Mouse (Mus musculus) midbrain, embryonic 16.5 days (tissue): ENCODE measurements at regions not wholly inside any gene's neighbourhood (a gene's known extent, or its start where the extent isn't known, plus 50 kb on each side); places are given as distances from the start of the nearest gene placed in this dataset.

Source experiments
- ATAC-seq: fragments of 200-750 bp; cut with Nextera tagmentation; 2 replicates; pipeline ENCODE4 v1.8.0; 2017; ENCODE audit warnings: moderate TSS enrichment
- H3K27ac ChIP-seq: fragments of 300-500 bp; sonication (generic); 2 replicates; pipeline ENCODE4 v1.5.1; 2014; ENCODE audit warnings: mild to moderate bottlenecking, low read length, mixed read lengths
- H3K27me3 ChIP-seq: fragments of 300-500 bp; sonication (generic); 2 replicates; pipeline ENCODE4 v1.6.1; 2014; ENCODE audit warnings: low read depth, low read length, mixed read lengths; ENCODE audit not compliant: control insufficient read depth, insufficient read depth
- H3K36me3 ChIP-seq: fragments of 300-500 bp; sonication (generic); 2 replicates; pipeline ENCODE4 v1.6.1; 2014; ENCODE audit warnings: mild to moderate bottlenecking, low read length, moderate library complexity, mixed read lengths; ENCODE audit not compliant: control insufficient read depth, insufficient read depth
- H3K4me1 ChIP-seq: fragments of 300-500 bp; sonication (generic); 2 replicates; pipeline ENCODE4 v1.6.1; 2014; ENCODE audit warnings: mild to moderate bottlenecking, low read length, mixed read lengths; ENCODE audit not compliant: control insufficient read depth, insufficient read depth
- H3K4me2 ChIP-seq: fragments of 300-500 bp; sonication (generic); 2 replicates; pipeline ENCODE4 v1.6.1; 2014; ENCODE audit warnings: mild to moderate bottlenecking, low read length, mixed read lengths
- H3K4me3 ChIP-seq: fragments of 300-500 bp; sonication (generic); 2 replicates; pipeline ENCODE4 v1.5.1; 2014; ENCODE audit warnings: low read depth, mild to moderate bottlenecking, low read length, moderate library complexity, mixed read lengths
- H3K9ac ChIP-seq: fragments of 300-500 bp; sonication (generic); 2 replicates; pipeline ENCODE4 v1.6.1; 2014; ENCODE audit warnings: low read depth, low read length, mixed read lengths
- H3K9me3 ChIP-seq: fragments of 300-500 bp; sonication (generic); replicated peaks from 2 replicates; pipeline ENCODE4 v1.6.1; 2014; ENCODE audit warnings: mild to moderate bottlenecking, low read length, mixed read lengths; ENCODE audit not compliant: control insufficient read depth, poor library complexity, severe bottlenecking
- WGBS: fragments of 180-500 bp; shearing (Covaris S2); extraction: QIAGEN DNeasy Blood & Tissue Kit; methylation state at CpG from one replicate; pipeline ENCODE4 v1.1.7; 2014; 5-methylcytosine and 5-hydroxymethylcytosine counted together

DNA sequence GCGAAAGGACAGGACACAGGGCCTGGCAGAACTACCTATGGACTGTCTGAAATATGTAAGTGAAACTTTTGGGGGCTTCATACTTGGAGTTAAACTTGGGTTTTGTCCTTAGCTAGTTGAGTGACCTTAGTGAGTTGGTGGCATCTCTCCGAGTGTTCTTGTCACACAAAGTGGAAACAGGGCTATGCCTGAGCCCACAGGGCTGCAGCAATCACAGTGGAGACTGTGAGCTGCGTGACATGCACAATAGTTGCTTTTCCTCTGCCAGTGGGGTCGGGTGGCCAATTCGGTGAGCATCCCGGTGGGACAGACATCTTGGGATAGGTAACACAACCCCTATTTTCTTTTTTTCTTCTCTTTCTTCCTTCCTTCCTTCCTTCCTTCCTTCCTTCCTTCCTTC lies 61.5 kb upstream of the Prickle1 start:
- WGBS, result 91% methylated on average over 6 of the region's 6 CpGs
- Histone ChIP-seq H3K4me3 (no peak overlapping the region), H3K9me3 (no peaks in the 10 kb centered on the region), H3K36me3 (no peaks in the 10 kb centered on the region), H3K27ac (no peak overlapping the region), H3K27me3 (no peaks in the 10 kb centered on the region), H3K4me2 (no peak overlapping the region), H3K4me1 (no peaks in the 10 kb centered on the region), H3K9ac (no peak overlapping the region)
- ATAC-seq, result no peak

DNA sequence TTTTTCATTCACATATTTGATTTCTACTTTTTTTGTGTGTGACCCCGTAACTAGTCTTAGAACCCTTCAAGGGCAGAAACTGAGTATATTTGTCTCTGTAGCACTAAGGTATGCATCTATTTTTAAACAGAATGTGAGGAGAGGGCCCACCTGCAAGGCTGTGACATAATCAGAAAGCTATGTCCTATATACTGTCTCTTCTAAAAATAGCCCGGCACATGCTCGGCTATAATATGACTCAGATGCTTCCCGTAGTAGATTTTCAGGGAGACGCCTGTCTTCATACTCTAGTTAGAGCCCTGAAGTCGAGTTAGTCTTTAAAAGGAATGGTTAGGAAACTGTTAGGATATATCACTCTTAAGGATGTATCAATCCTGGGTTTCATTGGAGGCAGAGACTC lies 61.0 kb upstream of the Prickle1 start:
- H3K4me2 ChIP-seq, result no peak overlapping the region
- no peaks in the 10 kb centered on the region for H3K36me3 ChIP-seq
- 83% methylated on average over 6 of the region's 6 CpGs for WGBS
- H3K4me1 ChIP-seq, result no peaks in the 10 kb centered on the region
- H3K4me3 ChIP-seq, result no peak overlapping the region
- no peak overlapping the region for H3K27ac ChIP-seq
- no peaks in the 10 kb centered on the region for H3K9me3 ChIP-seq
- no peak for ATAC-seq
- no peaks in the 10 kb centered on the region for H3K27me3 ChIP-seq
- H3K9ac ChIP-seq, result no peak overlapping the region

DNA sequence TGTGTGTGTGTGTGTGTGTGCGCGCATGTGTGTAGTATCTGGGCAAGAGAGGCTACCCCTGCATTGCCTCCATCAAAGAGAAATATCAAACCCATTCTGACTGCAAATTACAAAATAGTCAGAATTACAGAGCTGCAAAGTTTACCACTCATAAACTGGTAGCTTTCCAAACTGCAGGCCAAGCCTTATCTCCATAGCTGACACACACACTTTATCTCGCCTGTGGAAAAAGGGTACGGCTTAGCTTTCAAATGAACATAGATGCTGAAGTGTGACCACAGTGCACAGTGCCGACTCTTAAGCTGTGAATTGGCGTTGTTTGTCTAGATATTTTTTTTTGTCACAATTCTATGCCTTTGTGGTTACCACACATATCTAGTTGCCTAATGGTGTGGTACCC lies 60.1 kb upstream of the Prickle1 start:
- Histone ChIP-seq H3K4me1 (no peaks in the 10 kb centered on the region), H3K4me2 (no peak overlapping the region), H3K9ac (no peak overlapping the region), H3K9me3 (no peaks in the 10 kb centered on the region), H3K27ac (no peak overlapping the region), H3K4me3 (no peak overlapping the region), H3K36me3 (no peaks in the 10 kb centered on the region), H3K27me3 (no peaks in the 10 kb centered on the region)
- WGBS, result 96% methylated on average over 6 of the region's 6 CpGs
- ATAC-seq, result no peak

- no peak overlapping the region for H3K27ac ChIP-seq
- no peak overlapping the region for H3K4me2 ChIP-seq
- H3K4me3 ChIP-seq, result no peak overlapping the region
- 81% methylated on average over 6 of the region's 6 CpGs for WGBS
- H3K9ac ChIP-seq, result no peak overlapping the region
- no peaks in the 10 kb centered on the region for H3K9me3 ChIP-seq
- ATAC-seq, result no peak
- H3K4me1 ChIP-seq, result no peaks in the 10 kb centered on the region
- no peaks in the 10 kb centered on the region for H3K27me3 ChIP-seq
- no peaks in the 10 kb centered on the region for H3K36me3 ChIP-seq
These were observed 59.6 kb upstream of the Prickle1 start for GRCm38 (mm10) chr15:93655243-93655642.

DNA sequence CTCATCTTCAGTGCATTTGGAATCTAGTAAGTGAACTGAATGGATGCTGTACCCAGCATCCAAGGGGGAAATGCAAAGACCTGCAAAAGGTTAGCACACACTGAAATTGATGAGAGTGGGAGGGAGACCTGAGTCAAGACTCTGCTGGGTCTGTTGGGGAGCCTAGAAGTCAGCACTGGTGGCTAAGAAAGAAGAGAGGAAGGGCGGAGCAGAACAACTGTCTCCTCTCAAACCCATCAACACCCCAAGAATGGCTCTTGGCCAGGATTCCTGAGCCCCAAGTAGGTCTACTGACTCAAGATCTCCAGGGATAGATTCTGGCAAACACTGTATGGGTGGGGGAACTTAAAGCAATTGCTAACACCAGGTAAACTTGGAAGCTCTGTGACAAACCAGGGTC lies 57.7 kb upstream of the Prickle1 start:
- Histone ChIP-seq H3K4me3 (no peak overlapping the region), H3K27me3 (no peaks in the 10 kb centered on the region), H3K4me1 (no peaks in the 10 kb centered on the region), H3K4me2 (no peak overlapping the region), H3K9ac (no peak overlapping the region), H3K9me3 (no peaks in the 10 kb centered on the region), H3K27ac (no peak overlapping the region), H3K36me3 (no peaks in the 10 kb centered on the region)
- WGBS, result 100% methylated on average over 1 of the region's 1 CpGs
- ATAC-seq, result no peak

GRCm38 (mm10) chr15:93650981-93651757 lies 55.5 kb upstream of the Prickle1 start:
- Histone ChIP-seq H3K4me1 (no peaks in the 10 kb centered on the region), H3K9ac (no peak overlapping the region), H3K4me2 (no peak overlapping the region), H3K27ac (no peak overlapping the region), H3K4me3 (no peak overlapping the region), H3K36me3 (no peaks in the 10 kb centered on the region), H3K27me3 (no peaks in the 10 kb centered on the region), H3K9me3 (no peaks in the 10 kb centered on the region)
- WGBS, result 77% methylated on average over 14 of the region's 14 CpGs
- no peak for ATAC-seq

DNA sequence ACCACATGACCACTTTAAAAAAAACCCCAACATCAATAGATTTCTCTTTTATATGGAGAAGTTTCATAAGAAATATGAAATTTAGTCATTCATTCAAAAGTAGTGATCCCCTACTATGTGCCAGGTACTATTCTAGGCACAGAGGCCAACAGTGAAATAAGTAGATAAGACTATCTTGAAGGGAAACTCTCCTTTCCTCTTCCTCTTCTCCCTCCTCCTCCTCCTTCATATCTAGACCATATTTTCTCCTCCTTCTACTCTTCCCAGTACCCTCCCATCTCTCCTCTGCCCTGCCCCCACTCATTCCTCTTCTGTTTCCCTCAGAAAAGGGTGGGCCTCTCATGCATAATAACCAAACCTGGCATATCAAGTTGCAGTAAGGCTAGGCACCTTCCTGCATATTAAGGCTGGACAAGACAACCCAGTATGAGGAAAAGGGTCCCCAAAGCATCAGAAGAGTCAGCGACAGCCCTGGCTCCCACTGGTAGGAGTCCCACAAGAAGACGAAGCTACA lies 54.4 kb upstream of the Prickle1 start:
- H3K9ac ChIP-seq, result no peak overlapping the region
- 91% methylated on average over 2 of the region's 2 CpGs for WGBS
- ATAC-seq, result no peak

DNA sequence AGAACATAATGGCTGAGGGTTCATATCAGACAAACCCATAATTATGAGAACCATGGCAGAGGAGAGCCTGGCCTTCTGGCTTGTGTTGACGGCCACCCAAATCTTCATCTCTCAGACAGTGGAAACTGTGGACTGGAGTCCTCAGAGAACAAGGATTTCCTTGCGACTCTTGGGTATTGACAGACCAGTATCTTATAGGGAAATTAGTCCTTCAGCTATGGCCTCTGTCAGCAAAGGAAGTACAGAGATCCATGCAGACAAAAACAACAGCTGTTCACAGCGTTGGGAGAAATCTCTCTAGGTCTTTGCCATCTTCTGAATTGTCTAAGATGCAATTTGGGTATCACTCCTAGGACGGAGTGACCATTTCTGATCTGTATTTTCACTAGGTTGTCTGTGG lies 53.0 kb upstream of the Prickle1 start:
- Histone ChIP-seq H3K9me3 (no peaks in the 10 kb centered on the region), H3K4me3 (no peak overlapping the region), H3K27ac (no peak overlapping the region), H3K4me2 (no peak overlapping the region), H3K27me3 (no peaks in the 10 kb centered on the region), H3K9ac (no peak overlapping the region), H3K4me1 (no peaks in the 10 kb centered on the region), H3K36me3 (no peaks in the 10 kb centered on the region)
- ATAC-seq, result no peak
- WGBS, result 85% methylated on average over 4 of the region's 4 CpGs

More for the DNA sequence above, 54.4 kb upstream of the Prickle1 start:
- Histone ChIP-seq H3K4me1 (no peaks in the 10 kb centered on the region), H3K4me2 (no peak overlapping the region), H3K9me3 (no peaks in the 10 kb centered on the region), H3K27ac (no peak overlapping the region), H3K36me3 (no peaks in the 10 kb centered on the region), H3K27me3 (no peaks in the 10 kb centered on the region), H3K4me3 (no peak overlapping the region)

- 96% methylated on average over 3 of the region's 3 CpGs for WGBS
- ATAC-seq, result no peak
- Histone ChIP-seq H3K9ac (no peak overlapping the region), H3K27me3 (no peaks in the 10 kb centered on the region), H3K36me3 (no peaks in the 10 kb centered on the region), H3K4me3 (no peak overlapping the region), H3K4me1 (no peaks in the 10 kb centered on the region), H3K27ac (no peak overlapping the region), H3K9me3 (no peaks in the 10 kb centered on the region), H3K4me2 (no peak overlapping the region)
These were observed 51.1 kb upstream of the Prickle1 start for GRCm38 (mm10) chr15:93646820-93647219.
